28 mouse cellular contexts compared by ENCODE assay signal in genomic region chr7:137159086-137159485, GRCm38 (mm10).
A peak's percentile ranks its signal among the peaks of the same experiment; 100 is the strongest.
DNase-seq lines count a peak whose midpoint lies in the region; ATAC-seq and TF ChIP-seq lines count a peak whose summit lies in the region.
"Had no signal": no experiment of that assay in that cellular context is flagged by ENCODE, and none has a peak within 500 bp of the region (broad histone marks: within the 10 kb centered on the region; RNA-seq: fewer than 3 reads in every experiment).

No protein-coding gene starts in this region.

- H3K4me2 ChIP-seq in hindbrain, embryonic 16.5 days (ENCODE audit: low read length) = no peak overlapping the region
- H3K4me2 ChIP-seq: embryonic facial prominence, embryonic 13.5 days; forebrain, embryonic 12.5 days; heart, embryonic 15.5 days; hindbrain, embryonic 12.5 days; liver, embryonic 13.5 days; neural tube, embryonic 13.5 days had no signal

- no peaks in the 10 kb centered on the region for H3K9me3 ChIP-seq in heart, embryonic 10.5 days
- H3K9me3 ChIP-seq in hindbrain, embryonic 16.5 days (ENCODE audit: control insufficient read depth, low read length) = no peaks in the 10 kb centered on the region
- H3K9me3 ChIP-seq: embryonic facial prominence, embryonic 13.5 days; forebrain, embryonic 12.5 days; heart, embryonic 15.5 days; hindbrain, embryonic 12.5 days; liver, embryonic 13.5 days; neural tube, embryonic 13.5 days had no signal

- no peaks in the 10 kb centered on the region for H3K79me2 ChIP-seq in heart, adult 2 months (replicated peaks; ENCODE audit: control insufficient read depth, insufficient read depth, low read length)

- H3K36me3 ChIP-seq in heart, adult 2 months (ENCODE audit: control insufficient read depth, insufficient read depth, low read length) = no peaks in the 10 kb centered on the region; the same call in 1 of the 2 replicates
- no peaks in the 10 kb centered on the region for H3K36me3 ChIP-seq in heart, embryonic 10.5 days
- no peaks in the 10 kb centered on the region for H3K36me3 ChIP-seq in hindbrain, embryonic 16.5 days (ENCODE audit: control insufficient read depth, insufficient read depth, low read length)
- H3K36me3 ChIP-seq: embryonic facial prominence, embryonic 13.5 days; forebrain, embryonic 12.5 days; heart, embryonic 15.5 days; hindbrain, embryonic 12.5 days; liver, embryonic 13.5 days; neural tube, embryonic 13.5 days had no signal

- peak overlapping the region; percentile 34; the same call in 1 of the 2 replicates for H3K27ac ChIP-seq in heart, adult 2 months
- H3K27ac ChIP-seq in heart, embryonic 10.5 days = no peak overlapping the region
- no peak overlapping the region for H3K27ac ChIP-seq in hindbrain, embryonic 16.5 days (ENCODE audit: low read depth, low read length)
- H3K27ac ChIP-seq: embryonic facial prominence, embryonic 13.5 days; forebrain, embryonic 12.5 days; heart, embryonic 15.5 days; hindbrain, embryonic 12.5 days; left cerebral cortex, adult 2 months; liver, embryonic 13.5 days; neural tube, embryonic 13.5 days had no signal

- H3K4me3 ChIP-seq in heart, adult 2 months = no peak overlapping the region
- no peak overlapping the region for H3K4me3 ChIP-seq in heart, embryonic 10.5 days
- no peak overlapping the region for H3K4me3 ChIP-seq in hindbrain, embryonic 16.5 days (ENCODE audit: low read length)
- H3K4me3 ChIP-seq: embryonic facial prominence, embryonic 13.5 days; erythroblast, embryonic 14.5 days; forebrain, embryonic 12.5 days; heart, embryonic 15.5 days; hindbrain, embryonic 12.5 days; left cerebral cortex, adult 2 months; liver, embryonic 13.5 days; myocyte; neural tube, embryonic 13.5 days had no signal

- no peak for TF ChIP-seq POLR2A in heart, adult 2 months (IDR thresholded peaks at IDR 0.05; ENCODE audit: insufficient read depth, low read depth, low read length)

- H3K9ac ChIP-seq in heart, adult 2 months (ENCODE audit: low read depth, low read length) = no peak overlapping the region
- no peak overlapping the region for H3K9ac ChIP-seq in hindbrain, embryonic 16.5 days (ENCODE audit: low read depth, low read length)
- H3K9ac ChIP-seq: embryonic facial prominence, embryonic 13.5 days; forebrain, embryonic 12.5 days; heart, embryonic 15.5 days; hindbrain, embryonic 12.5 days; liver, embryonic 13.5 days; neural tube, embryonic 13.5 days had no signal

- peak in 1 of 2 experiments; percentile 36 for DNase-seq in heart, adult 2 months
- no peak for DNase-seq in heart, embryonic 10.5 days (ENCODE audit: low spot score)
- peak; percentile 8 to 10 for DNase-seq in heart, postnatal 10 days
- peak; percentile 69 for DNase-seq in lung, postnatal 10 days
- no peak for DNase-seq in urinary bladder, adult 18-20 months (ENCODE audit: low spot score in 2 of 2)
- no peak for DNase-seq in layer of hippocampus, postnatal 10 days (ENCODE audit: low spot score in 2 of 2)
- DNase-seq: adrenal gland, adult 2 months; cerebellum, adult 18-20 months; cerebellum, postnatal 36 days; embryo, embryonic 11 days; gastrocnemius, postnatal 36 days; kidney, adult 18-20 months; kidney, postnatal 4 days; layer of hippocampus, adult 9-11 months; liver, embryonic 13.5 days; thymus, postnatal 25 days had no signal

- H3K27me3 ChIP-seq in heart, adult 2 months (ENCODE audit: control insufficient read depth, insufficient read depth, low read length) = no peaks in the 10 kb centered on the region
- peaks cover 6% of the 10 kb centered on the region; the same call in 1 of the 2 replicates for H3K27me3 ChIP-seq in heart, embryonic 10.5 days (ENCODE audit: insufficient read depth, poor library complexity, severe bottlenecking)
- no peaks in the 10 kb centered on the region for H3K27me3 ChIP-seq in hindbrain, embryonic 16.5 days (replicated peaks; ENCODE audit: control insufficient read depth, insufficient read depth, low read length)
- H3K27me3 ChIP-seq: embryonic facial prominence, embryonic 13.5 days; heart, embryonic 15.5 days; hindbrain, embryonic 12.5 days; liver, embryonic 13.5 days; neural tube, embryonic 13.5 days had no signal

- no peak for ATAC-seq in hindbrain, embryonic 16.5 days
- ATAC-seq: CD4-positive, CD25-positive, alpha-beta regulatory T cell, adult 4 months; inflammation-experienced regulatory T-cells, adult 6 months; midbrain, embryonic 16.5 days had no signal

- no peak for TF ChIP-seq CTCF in heart, adult 2 months (IDR thresholded peaks at IDR 0.05)

- TF ChIP-seq EP300 in heart, adult 2 months (IDR thresholded peaks at IDR 0.05; ENCODE audit: insufficient read depth, low read depth, low read length) = no peak

- peaks cover 2% of the 10 kb centered on the region for H3K4me1 ChIP-seq in heart, adult 2 months (ENCODE audit: control insufficient read depth, insufficient read depth, low read length)
- H3K4me1 ChIP-seq in heart, embryonic 10.5 days = no peaks in the 10 kb centered on the region
- no peaks in the 10 kb centered on the region for H3K4me1 ChIP-seq in hindbrain, embryonic 16.5 days (ENCODE audit: control insufficient read depth, insufficient read depth, low read depth, low read length)
- H3K4me1 ChIP-seq: embryonic facial prominence, embryonic 13.5 days; forebrain, embryonic 12.5 days; heart, embryonic 15.5 days; hindbrain, embryonic 12.5 days; liver, embryonic 13.5 days had no signal

- intact Hi-C loops in heart, adult 2 months (cut with DNase I) = no loop called here
- intact Hi-C loops in heart, postnatal 10 days (cut with DNase I) = no loop called here

Comparison
In these comparisons a context has a peak if more than half of its experiments do, and no peak if none do; other contexts are left out.
1. DNase-seq: peak in heart, postnatal 10 days (2 of 2) and lung, postnatal 10 days (single experiment); none in heart, embryonic 10.5 days (single experiment), urinary bladder, adult 18-20 months (0 of 2) and layer of hippocampus, postnatal 10 days (0 of 2).